8 mouse cellular contexts compared by ENCODE assay signal in genomic region chr7:46607428-46608055, GRCm38 (mm10). TPM values are rescaled to one million over a fixed set of nuclear protein-coding genes. Genes with fewer than 3 reads are reported as not detected.
DNase-seq lines count a peak whose midpoint lies in the region; ATAC-seq and TF ChIP-seq lines count a peak whose summit lies in the region.

No protein-coding gene starts in this region.

- H3K27me3 ChIP-seq in MEL (ENCODE audit: control insufficient read depth in 1 of 2, insufficient read depth in 2 of 2, low read length in 2 of 2) = no peaks in the 10 kb centered on the region
- H3K27me3 ChIP-seq in intestine, embryonic 14.5 days (replicated peaks; ENCODE audit: control insufficient read depth, insufficient read depth, low read length) = no peaks in the 10 kb centered on the region
- no peaks in the 10 kb centered on the region for H3K27me3 ChIP-seq in liver, adult 2 months (ENCODE audit: control insufficient read depth, insufficient read depth, low read length)
- H3K27me3 ChIP-seq in neural tube, embryonic 11.5 days (ENCODE audit: control insufficient read depth, insufficient read depth, low read length) = no peaks in the 10 kb centered on the region

- H3K4me3 ChIP-seq in MEL (ENCODE audit: control insufficient read depth in 1 of 2, insufficient read depth in 1 of 2, low read depth in 2 of 2, low read length in 2 of 2) = no peak overlapping the region
- H3K4me3 ChIP-seq in intestine, embryonic 14.5 days (ENCODE audit: low read depth, low read length) = no peak overlapping the region
- no peak overlapping the region for H3K4me3 ChIP-seq in liver, adult 2 months (ENCODE audit: insufficient read depth, low read depth, low read length)
- no peak overlapping the region for H3K4me3 ChIP-seq in neural tube, embryonic 11.5 days (ENCODE audit: low read depth, low read length)

- H3K9me3 ChIP-seq in MEL (replicated peaks; ENCODE audit: insufficient read depth, low read length) = no peaks in the 10 kb centered on the region
- no peaks in the 10 kb centered on the region for H3K9me3 ChIP-seq in intestine, embryonic 14.5 days (ENCODE audit: control insufficient read depth, low read length)
- H3K9me3 ChIP-seq in neural tube, embryonic 11.5 days (ENCODE audit: control insufficient read depth, low read length) = no peaks in the 10 kb centered on the region

- H3K79me2 ChIP-seq in MEL (ENCODE audit: control insufficient read depth, insufficient read depth, low read length, poor library complexity) = no peaks in the 10 kb centered on the region
- H3K79me2 ChIP-seq in liver, adult 2 months (ENCODE audit: control insufficient read depth, insufficient read depth, low read length) = no peaks in the 10 kb centered on the region

- ATAC-seq in intestine, embryonic 14.5 days (replicated peaks; ENCODE audit: low FRiP score, low TSS enrichment, low read depth) = peak; percentile 44; the same call in 1 of the 2 replicates
- peak; percentile 38; the same call in 1 of the 2 replicates for ATAC-seq in neural tube, embryonic 11.5 days (ENCODE audit: insufficient read depth, low FRiP score, low TSS enrichment)

- H3K36me3 ChIP-seq in MEL (ENCODE audit: control insufficient read depth in 1 of 2, insufficient read depth in 2 of 2, low read length in 2 of 2) = no peaks in the 10 kb centered on the region
- peaks cover 5% of the 10 kb centered on the region; the same call in 1 of the 2 replicates for H3K36me3 ChIP-seq in intestine, embryonic 14.5 days (ENCODE audit: control insufficient read depth, insufficient read depth, low read length)
- no peaks in the 10 kb centered on the region for H3K36me3 ChIP-seq in liver, adult 2 months (ENCODE audit: control insufficient read depth, insufficient read depth, low read length)
- H3K36me3 ChIP-seq in neural tube, embryonic 11.5 days (ENCODE audit: control insufficient read depth, insufficient read depth, low read length) = no peaks in the 10 kb centered on the region

- TF ChIP-seq CTCF in MEL (IDR thresholded peaks at IDR 0.05 in 2 of 3, conservative IDR thresholded peaks at IDR 0.05 in 1 of 3; ENCODE audit: control insufficient read depth in 1 of 3, insufficient read depth in 1 of 3, low read depth in 2 of 3, low read length in 3 of 3, poor library complexity in 1 of 3, severe bottlenecking in 1 of 3) = peak; percentile 79 to 83 (median 81)
- TF ChIP-seq CTCF in liver, adult 2 months (IDR thresholded peaks at IDR 0.05; ENCODE audit: low read depth, low read length) = peak; percentile 77

- 53% methylated on average over 11 of the region's 11 CpGs for WGBS in intestine, embryonic 14.5 days
- WGBS in liver, adult 2 months = 59% methylated on average over 11 of the region's 11 CpGs
- 60% methylated on average over 11 of the region's 11 CpGs for WGBS in neural tube, embryonic 11.5 days

- no peak overlapping the region for H3K9ac ChIP-seq in MEL (ENCODE audit: control insufficient read depth, low read depth, low read length, poor library complexity, severe bottlenecking)
- no peak overlapping the region for H3K9ac ChIP-seq in intestine, embryonic 14.5 days (ENCODE audit: low read length)
- no peak overlapping the region for H3K9ac ChIP-seq in liver, adult 2 months (ENCODE audit: low read depth, low read length)
- H3K9ac ChIP-seq in neural tube, embryonic 11.5 days (ENCODE audit: low read length) = no peak overlapping the region

- H3K27ac ChIP-seq in MEL (ENCODE audit: control insufficient read depth, low read depth, low read length) = no peak overlapping the region
- no peak overlapping the region for H3K27ac ChIP-seq in intestine, embryonic 14.5 days (ENCODE audit: low read depth)
- no peak overlapping the region for H3K27ac ChIP-seq in liver, adult 2 months (replicated peaks; ENCODE audit: insufficient read depth, low read depth, low read length)
- no peak overlapping the region for H3K27ac ChIP-seq in neural tube, embryonic 11.5 days (ENCODE audit: low read depth, low read length)

- H3K4me1 ChIP-seq in MEL (ENCODE audit: control insufficient read depth in 1 of 2, insufficient read depth in 2 of 2, low read length in 2 of 2) = no peaks in the 10 kb centered on the region
- no peaks in the 10 kb centered on the region for H3K4me1 ChIP-seq in intestine, embryonic 14.5 days (replicated peaks; ENCODE audit: control insufficient read depth, insufficient read depth, low read length)
- no peaks in the 10 kb centered on the region for H3K4me1 ChIP-seq in liver, adult 2 months (ENCODE audit: control insufficient read depth, insufficient read depth, low read length)
- no peaks in the 10 kb centered on the region for H3K4me1 ChIP-seq in neural tube, embryonic 11.5 days (ENCODE audit: control insufficient read depth, insufficient read depth, low read length)

- no peak for TF ChIP-seq EP300 in MEL (IDR thresholded peaks at IDR 0.05; ENCODE audit: low read depth in 1 of 2, low read length in 2 of 2)

- peak; percentile 84 for DNase-seq in 416B (ENCODE audit: low read depth)
- DNase-seq in MEL (ENCODE audit: low read depth, low spot score) = peak; percentile 74
- peak; percentile 90 for DNase-seq in cerebellum, adult 9-10 months
- DNase-seq in frontal cortex, postnatal 36 days (ENCODE audit: low spot score in 2 of 2) = peak; percentile 51 to 76
- DNase-seq in intestine, embryonic 14.5 days (ENCODE audit: low spot score) = peak; percentile 84
- DNase-seq in liver, adult 2 months (ENCODE audit: extremely low read depth, low read depth, low spot score) = peak; percentile 41
- peak; percentile 74 for DNase-seq in neural tube, embryonic 11.5 days (ENCODE audit: low spot score)
- peak; percentile 69 for DNase-seq in thymus, postnatal 14 days

- no peak for TF ChIP-seq POLR2A in MEL (IDR thresholded peaks at IDR 0.05; ENCODE audit: control insufficient read depth in 1 of 2, insufficient read depth in 1 of 2, low read depth in 1 of 2, low read length in 2 of 2, poor library complexity in 1 of 2)
- no peak for TF ChIP-seq POLR2A in liver, adult 2 months (IDR thresholded peaks at IDR 0.05; ENCODE audit: extremely low read depth, insufficient read depth, low read length)

- TF ChIP-seq RAD21 in MEL (IDR thresholded peaks at IDR 0.05; ENCODE audit: low read depth, low read length) = peak; percentile 68

- H3K4me2 ChIP-seq in intestine, embryonic 14.5 days (ENCODE audit: low read length) = no peak overlapping the region
- no peak overlapping the region for H3K4me2 ChIP-seq in neural tube, embryonic 11.5 days (ENCODE audit: low read depth)

TF ChIP-seq in MEL, 35 proteins besides CTCF, POLR2A, EP300 and RAD21:
- TF ChIP-seq ZMIZ1 (IDR thresholded peaks at IDR 0.05; ENCODE audit: low read depth, low read length) (no peak), ZKSCAN1 (IDR thresholded peaks at IDR 0.05; ENCODE audit: low read depth, low read length) (no peak), SMC3 (IDR thresholded peaks at IDR 0.05; ENCODE audit: low read depth, low read length) (peak; percentile 68), ZC3H11A (IDR thresholded peaks at IDR 0.05; ENCODE audit: low read depth, low read length) (peak; percentile 44), ZNF384 (IDR thresholded peaks at IDR 0.05; ENCODE audit: low read depth, low read length) (no peak)

RNA-seq across cellular contexts. Expression of gene Sergef, which starts 32.1 kb away (rescaled TPM):
- total RNA-seq in MEL (2012; rRNA removed) = 7.0 and 7.6 TPM in 2 replicates
- polyA plus RNA-seq in MEL (2012; ENCODE audit: insufficient read depth in 1 of 2, insufficient read length in 2 of 2, low read depth in 1 of 2, low replicate concordance in 2 of 2, missing spikeins in 1 of 2) = 10 to 100 TPM in 1 of 2 experiments, not detected in 1; 11.7 TPM
- 16.8 and 17.5 TPM in 2 replicates for polyA plus RNA-seq in intestine, embryonic 14.5 days (2014; fragmentation: Nextera tagmentation; extraction: Ambion mirVana)
- 4.9 and 6.6 TPM in 2 replicates for total RNA-seq in liver, adult 2 months (2014; rRNA removed)
- polyA plus RNA-seq in liver, adult 2 months (2012; rRNA removed) = 5.4 and 7.5 TPM in 2 replicates
- polyA plus RNA-seq in neural tube, embryonic 11.5 days (2014; fragmentation: Nextera tagmentation; extraction: Ambion mirVana) = 13.5 and 16.8 TPM in 2 replicates
